Mouse (Mus musculus) left cerebral cortex, postnatal 36 days (tissue): ENCODE measurements around the gene Unc5b. TPM values are rescaled to one million over a fixed set of nuclear protein-coding genes. Genes with fewer than 3 reads are reported as not detected.
"Not testable (repeated sequence)": the region's sequence is repeated elsewhere in the genome, so short reads cannot be mapped to it uniquely, and the experiment has no call there.

Experiments
- DNase-seq, 2 experiments: peaks; one replicate each; pipeline ENCODE4 v3.0.0; 2021 to 2022; ENCODE audit warnings: low spot score in 2 of 2, mixed read lengths in 1 of 2
- intact Hi-C: fragments of 180-260 bp; cut with DNase I; formaldehyde crosslinking; loops from one replicate; pipeline ENCODE4 v1.15.1; 2025
- total RNA-seq, 2 experiments: library from RNA; stranded (reverse); gene quantifications; 2 replicates each; pipeline ENCODE4 v1.2.3; 2021

Unc5b gene
- 10 to 100 TPM in 1 of 2 experiments, 1 to 10 TPM in 1; 9.7 to 13.5 TPM for total RNA-seq

- DNase-seq, result peak; percentile 82 to 86
- intact Hi-C loops, result loop anchor here (10.0 kb wide), 2 partner anchors 103 to 183 kb away; no protein-coding TSS in a partner anchor
Measured at GRCm38 (mm10) chr10:60831379-60831778, at the start of gene Unc5b. Gene Unc5b, minus strand, starts transcription at chr10:60831581.

- DNase-seq, result no peak
- intact Hi-C loops, result no loop called here
Measured at GRCm38 (mm10) chr10:60879817-60880216, 48.4 kb upstream of the Unc5b start.

- no peak for DNase-seq
- intact Hi-C loops, result no loop called here
Measured at GRCm38 (mm10) chr10:60877075-60877474, 45.7 kb upstream of the Unc5b start.

- intact Hi-C loops, result no loop called here
- DNase-seq, result no peak
Measured at GRCm38 (mm10) chr10:60875011-60875410, 43.6 kb upstream of the Unc5b start.

- intact Hi-C loops, result no loop called here
Measured at GRCm38 (mm10) chr10:60863318-60863717, 31.9 kb upstream of the Unc5b start.

GRCm38 (mm10) chr10:60862477-60863293 is 31.3 kb upstream of the Unc5b start:
- no peak for DNase-seq

More at GRCm38 (mm10) chr10:60863318-60863717, 31.9 kb upstream of the Unc5b start:
- no peak for DNase-seq

GRCm38 (mm10) chr10:60845271-60845670 is 13.9 kb upstream of the Unc5b start:
- intact Hi-C loops, DNase-seq: not testable (repeated sequence)

More at GRCm38 (mm10) chr10:60862477-60863293, 31.3 kb upstream of the Unc5b start:
- intact Hi-C loops, result no loop called here

- DNase-seq, result no peak
- intact Hi-C loops, result loop anchor here (5.0 to 10.0 kb wide), 3 partner anchors 96 to 213 kb away; no protein-coding TSS in a partner anchor
Measured at GRCm38 (mm10) chr10:60838816-60839215, 7.4 kb upstream of the Unc5b start.

- DNase-seq, result peak; percentile 70 to 71
- intact Hi-C loops, result loop anchor here (2.0 to 10.0 kb wide), 4 partner anchors 54 to 217 kb away; no protein-coding TSS in a partner anchor
Measured at GRCm38 (mm10) chr10:60834949-60835348, 3.6 kb upstream of the Unc5b start.

GRCm38 (mm10) chr10:60832664-60833173 is 1.3 kb upstream of the Unc5b start:
- no peak for DNase-seq
- intact Hi-C loops, result loop anchor here (10.0 kb wide), 2 partner anchors 102 to 182 kb away; no protein-coding TSS in a partner anchor

- DNase-seq, result peak in 1 of 2 experiments; percentile 32
- intact Hi-C loops, result loop anchor here (10.0 kb wide), 2 partner anchors 104 to 184 kb away; no protein-coding TSS in a partner anchor
Measured at GRCm38 (mm10) chr10:60830556-60831350, 628 bp downstream of the Unc5b start.

GRCm38 (mm10) chr10:60830000-60830399 is 1.4 kb downstream of the Unc5b start:
- no peak for DNase-seq
- intact Hi-C loops, result loop anchor here (10.0 kb wide), 2 partner anchors 105 to 185 kb away; no protein-coding TSS in a partner anchor

GRCm38 (mm10) chr10:60829071-60829470 is 2.3 kb downstream of the Unc5b start:
- DNase-seq, result no peak
- intact Hi-C loops, result no loop called here

- DNase-seq, result no peak
- intact Hi-C loops, result no loop called here
Measured at GRCm38 (mm10) chr10:60827901-60828670, 3.3 kb downstream of the Unc5b start.

- intact Hi-C loops, result no loop called here
- DNase-seq, result peak in 1 of 2 experiments; percentile 35
Measured at GRCm38 (mm10) chr10:60827266-60827665, 4.1 kb downstream of the Unc5b start.

GRCm38 (mm10) chr10:60826461-60827237 is 4.7 kb downstream of the Unc5b start:
- intact Hi-C loops, result no loop called here
- peak; percentile 38 to 41 for DNase-seq

- intact Hi-C loops, result no loop called here
- DNase-seq, result no peak
Measured at GRCm38 (mm10) chr10:60825955-60826354, 5.4 kb downstream of the Unc5b start.

- intact Hi-C loops, result no loop called here
Measured at GRCm38 (mm10) chr10:60823744-60824143, 7.6 kb downstream of the Unc5b start.

More at GRCm38 (mm10) chr10:60823744-60824143, 7.6 kb downstream of the Unc5b start:
- no peak for DNase-seq
